Mouse (Mus musculus) gastrocnemius, adult 18-20 months (tissue): ENCODE data around the gene Tlk1. TPM values are rescaled to one million over a fixed set of nuclear protein-coding genes. Genes with fewer than 3 reads are reported as not detected.
"Not testable (repeated sequence)": the region's sequence is repeated elsewhere in the genome, so short reads cannot be mapped to it uniquely, and the experiment has no call there.

Experiments
- DNase-seq: peaks from one replicate; pipeline ENCODE4 v3.0.0; 2021; ENCODE audit warnings: low spot score
- total RNA-seq, 2 experiments: library from RNA; stranded (reverse); gene quantifications; 2 replicates each; pipeline ENCODE4 v1.2.3; 2021

Gene Tlk1
- total RNA-seq, 2 experiments from 2014 or later = 40.4 to 47.1 TPM

GRCm38 (mm10) chr2:70835209-70835608 lies 9.7 kb upstream of the Tlk1 start:
- DNase-seq = no peak

GRCm38 (mm10) chr2:70833261-70833660 lies 7.7 kb upstream of the Tlk1 start:
- no peak for DNase-seq

GRCm38 (mm10) chr2:70831709-70832350 lies 6.3 kb upstream of the Tlk1 start:
- no peak for DNase-seq

DNA sequence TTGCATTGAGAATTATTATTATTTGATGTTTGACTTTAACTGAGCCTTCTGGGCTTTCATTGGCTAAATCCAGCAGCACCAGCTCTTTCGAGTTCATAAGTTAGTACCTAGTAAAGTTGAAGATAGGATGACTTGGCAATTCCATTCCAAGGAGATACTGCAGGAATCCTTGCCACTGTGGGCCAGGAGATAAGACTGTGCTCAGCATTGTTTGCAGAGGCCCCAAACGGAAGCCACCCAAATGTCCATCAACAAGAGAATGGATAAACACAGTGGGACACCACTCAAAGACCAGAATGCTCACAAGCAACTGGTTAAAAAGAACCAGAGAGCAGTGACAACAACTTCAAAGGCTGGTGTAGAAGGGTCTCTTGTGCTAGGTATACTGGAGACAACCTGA lies 5.2 kb upstream of the Tlk1 start:
- no peak for DNase-seq

GRCm38 (mm10) chr2:70829946-70830610 lies 4.5 kb upstream of the Tlk1 start:
- DNase-seq = no peak

GRCm38 (mm10) chr2:70827780-70828179 lies 2.3 kb upstream of the Tlk1 start:
- DNase-seq = no peak

- no peak for DNase-seq
Observed at GRCm38 (mm10) chr2:70826436-70827230, 1.1 kb upstream of the Tlk1 start.

DNA sequence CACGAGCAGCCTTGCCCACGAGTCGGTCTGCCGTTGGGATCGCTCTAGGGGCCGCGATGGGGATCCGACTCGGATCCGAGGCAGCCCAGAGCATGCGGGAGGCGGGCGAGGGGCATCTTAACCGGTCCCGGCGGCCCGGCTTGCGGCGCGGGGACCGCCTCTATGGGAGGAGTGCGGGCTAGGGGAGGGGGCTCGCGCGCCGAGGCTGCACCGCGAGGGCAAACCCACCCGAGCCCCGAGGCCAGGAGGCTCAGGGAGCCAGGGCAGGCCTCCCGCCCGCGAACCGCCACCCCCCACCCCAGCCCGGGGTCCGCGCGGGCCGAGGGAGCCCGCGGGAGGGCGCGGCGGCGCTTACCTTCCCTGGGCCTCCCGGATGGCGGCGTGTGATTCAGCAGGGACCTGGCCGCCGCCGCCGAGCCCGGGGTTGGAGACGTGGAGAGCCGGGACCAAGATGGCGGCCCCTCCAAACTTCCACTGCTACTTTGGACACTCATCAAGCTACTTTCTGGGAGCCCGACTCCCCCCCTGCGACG lies 624 bp downstream of the Tlk1 start:
- peak; percentile 62 for DNase-seq

DNA sequence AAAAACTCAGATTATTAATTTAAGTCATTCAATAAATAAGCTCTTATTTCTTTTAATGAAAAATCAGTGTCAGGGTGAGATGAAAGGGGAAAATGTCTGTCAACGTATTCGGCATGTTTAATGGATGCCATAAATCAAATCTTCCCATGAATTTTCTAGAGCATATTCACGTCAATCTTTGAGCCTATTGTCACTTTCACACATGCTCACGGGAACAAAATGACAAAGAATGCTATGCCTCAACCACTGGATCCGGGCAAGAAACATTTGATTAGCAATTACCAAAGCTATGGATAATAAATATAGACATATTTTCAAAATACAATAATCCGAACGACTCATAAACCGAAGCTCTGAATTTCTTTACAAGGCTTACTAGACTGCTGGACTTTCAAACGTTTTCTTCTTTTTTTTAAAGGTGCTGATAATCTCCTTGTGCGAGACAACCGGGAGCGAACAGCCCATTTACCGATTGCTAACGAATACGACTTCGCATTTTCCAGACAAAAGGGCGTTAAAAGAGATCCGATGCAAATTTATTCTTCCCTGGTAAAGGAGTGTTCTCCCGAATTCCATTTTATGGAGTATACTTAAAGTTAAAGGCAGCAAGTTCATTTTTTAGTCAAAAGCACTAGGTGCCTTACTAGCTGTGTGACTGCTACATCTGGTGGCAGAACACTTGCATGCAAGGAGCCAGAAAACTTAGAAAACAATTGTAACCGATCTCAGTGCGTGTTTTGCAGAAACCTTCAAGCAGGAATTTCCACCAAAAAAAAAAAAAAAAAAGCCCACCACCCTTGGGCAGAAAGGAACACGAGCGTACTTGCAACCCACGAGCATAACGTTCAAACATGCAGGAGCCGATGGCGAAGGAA lies 1.4 kb downstream of the Tlk1 start:
- no peak for DNase-seq

DNA sequence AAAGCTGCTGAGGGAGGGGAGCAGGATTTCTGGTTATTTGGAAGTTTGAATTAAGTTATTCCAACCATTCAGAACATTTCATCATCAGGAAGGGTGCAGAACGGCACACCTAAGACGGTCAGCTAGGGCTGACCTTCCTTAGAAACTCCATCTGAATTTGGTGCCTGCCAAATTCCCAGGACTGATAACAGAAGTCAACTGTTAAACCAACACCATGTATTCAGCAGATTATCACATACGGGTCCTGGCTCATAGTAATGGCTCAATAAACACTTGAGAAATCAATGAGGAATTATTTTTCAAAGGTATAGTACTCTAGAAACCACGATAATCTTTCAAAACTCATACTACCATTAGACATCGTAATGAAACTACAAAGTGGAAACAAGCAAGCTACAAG lies 2.1 kb downstream of the Tlk1 start:
- DNase-seq = no peak

- no peak for DNase-seq
Observed at GRCm38 (mm10) chr2:70816939-70817338, 8.6 kb downstream of the Tlk1 start.

GRCm38 (mm10) chr2:70816016-70816415 lies 9.5 kb downstream of the Tlk1 start:
- DNase-seq = no peak

- DNase-seq = no peak
Observed at GRCm38 (mm10) chr2:70813608-70814007, 11.9 kb downstream of the Tlk1 start.

- DNase-seq = no peak
Observed at GRCm38 (mm10) chr2:70811476-70811875, 14.1 kb downstream of the Tlk1 start.

GRCm38 (mm10) chr2:70809921-70810320 lies 15.6 kb downstream of the Tlk1 start:
- no peak for DNase-seq

DNA sequence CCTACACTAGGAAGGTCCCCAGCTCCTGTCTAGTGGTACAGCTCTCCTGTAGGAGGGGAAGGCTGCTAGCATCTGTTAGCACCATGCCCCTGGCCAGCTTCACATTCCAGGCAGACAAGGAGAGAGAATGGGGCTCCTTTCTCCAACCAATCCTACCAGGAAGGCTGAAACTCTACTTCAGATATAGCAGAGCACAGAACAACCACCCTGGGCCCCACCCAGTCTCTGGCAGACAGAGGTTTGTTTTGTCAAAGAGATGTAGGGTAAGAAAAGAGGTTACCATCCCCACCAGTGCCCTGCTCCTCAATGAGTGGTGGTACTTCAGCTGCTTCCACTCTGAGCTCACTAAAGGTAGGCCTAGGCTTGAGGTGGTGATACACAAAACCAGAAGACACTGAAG lies 16.8 kb downstream of the Tlk1 start:
- DNase-seq = no peak

DNA sequence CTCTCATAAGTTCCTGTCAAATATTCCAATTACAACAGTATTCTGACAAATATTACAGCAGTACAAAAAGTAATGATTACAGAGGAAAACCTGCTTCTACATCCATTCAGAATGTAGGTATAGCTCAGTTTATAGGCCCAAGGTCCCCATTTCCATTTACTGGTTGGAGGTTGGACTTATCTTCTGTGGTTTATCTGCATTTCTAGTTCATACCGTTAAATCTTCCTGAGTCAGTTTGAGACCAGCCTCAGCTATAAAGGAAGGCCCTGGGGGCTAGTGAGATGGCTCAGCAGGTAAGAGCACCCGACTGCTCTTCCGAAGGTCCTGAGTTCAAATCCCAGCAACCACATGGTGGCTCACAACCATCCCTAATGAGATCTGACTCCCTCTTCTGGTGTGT lies 17.9 kb downstream of the Tlk1 start:
- DNase-seq = not testable (repeated sequence)

- DNase-seq = no peak
Observed at GRCm38 (mm10) chr2:70806020-70806419, 19.5 kb downstream of the Tlk1 start.

DNA sequence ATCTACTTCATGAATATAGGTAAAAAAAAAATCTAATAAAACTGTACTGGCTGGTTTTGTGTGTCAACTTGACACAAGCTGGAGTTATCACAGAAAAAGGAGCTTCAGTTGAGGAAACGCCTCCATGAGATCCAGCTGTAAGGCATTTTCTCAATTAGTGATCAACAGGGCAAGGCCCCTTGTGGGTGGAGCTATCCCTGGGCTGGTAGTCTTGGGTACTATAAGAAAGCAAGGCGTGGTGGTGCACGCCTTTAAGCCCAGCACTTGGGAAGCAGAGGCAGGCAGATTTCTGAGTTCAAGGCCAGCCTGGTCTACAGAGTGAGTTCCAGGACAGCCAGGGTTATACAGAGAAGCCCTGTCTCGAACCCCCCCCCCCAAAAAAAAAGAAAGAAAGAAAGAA lies 21.8 kb downstream of the Tlk1 start:
- not testable (repeated sequence) for DNase-seq

DNA sequence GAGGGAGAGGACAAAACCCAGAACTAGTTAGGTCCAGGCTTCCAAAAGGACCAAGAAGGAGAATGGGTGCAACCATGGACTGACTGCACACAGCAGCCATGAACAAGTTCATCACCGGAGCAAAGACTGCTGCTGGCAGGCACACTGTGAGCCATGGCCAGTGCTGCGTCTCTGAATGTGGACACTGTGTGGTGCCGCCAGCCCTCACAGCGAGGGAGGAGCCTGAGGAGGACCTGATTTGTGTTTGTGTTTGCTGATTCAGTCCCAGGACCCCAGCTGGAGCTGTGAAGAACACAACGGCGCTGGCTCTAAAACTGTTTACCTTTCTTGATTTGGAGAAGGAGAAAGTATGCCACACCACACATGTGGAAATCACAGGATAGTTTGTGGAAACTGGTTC lies 22.9 kb downstream of the Tlk1 start:
- DNase-seq = no peak

GRCm38 (mm10) chr2:70801543-70801942 lies 24.0 kb downstream of the Tlk1 start:
- DNase-seq = no peak
